Mouse (Mus musculus) CH12.LX (cell line): ENCODE data around the gene Eml1.

Experiments
- CTCF ChIP-seq, 2 experiments: IDR thresholded peaks in 1 of 2; conservative IDR thresholded peaks in 1 of 2; 2 replicates each; pipeline ENCODE4 v1.5.1; 2011 to 2012; ENCODE audit warnings: low read depth in 2 of 2, low read length in 2 of 2, improper control_type of control experiment in 1 of 2, inconsistent platforms in 1 of 2, mild to moderate bottlenecking in 1 of 2, moderate library complexity in 1 of 2
- ETS1 ChIP-seq: conservative IDR thresholded peaks from 2 replicates; pipeline ENCODE4 v1.6.1; 2012; ENCODE audit warnings: low read depth, mild to moderate bottlenecking, inconsistent platforms, low read length, improper control_type of control experiment, moderate library complexity
- KAT2A ChIP-seq: IDR thresholded peaks from 2 replicates; pipeline ENCODE4 v1.6.1; 2012; ENCODE audit warnings: low read length, improper control_type of control experiment, inconsistent platforms; ENCODE audit not compliant: insufficient replicate concordance
- MAFK ChIP-seq: IDR thresholded peaks from 2 replicates; pipeline ENCODE4 v1.6.1; 2011; ENCODE audit warnings: low read length, improper control_type of control experiment; ENCODE audit not compliant: insufficient replicate concordance
- MEF2A ChIP-seq: IDR thresholded peaks from 2 replicates; pipeline ENCODE4 v1.6.1; 2014; ENCODE audit warnings: low read depth, mild to moderate bottlenecking, inconsistent platforms, low read length, improper control_type of control experiment, borderline replicate concordance
- MXI1 ChIP-seq: IDR thresholded peaks from 2 replicates; pipeline ENCODE4 v1.6.1; 2011; ENCODE audit warnings: mild to moderate bottlenecking, low read depth, low read length, improper control_type of control experiment
- SIN3A ChIP-seq: IDR thresholded peaks from 2 replicates; pipeline ENCODE4 v1.6.1; 2012; ENCODE audit warnings: low read length, improper control_type of control experiment, inconsistent platforms

DNA sequence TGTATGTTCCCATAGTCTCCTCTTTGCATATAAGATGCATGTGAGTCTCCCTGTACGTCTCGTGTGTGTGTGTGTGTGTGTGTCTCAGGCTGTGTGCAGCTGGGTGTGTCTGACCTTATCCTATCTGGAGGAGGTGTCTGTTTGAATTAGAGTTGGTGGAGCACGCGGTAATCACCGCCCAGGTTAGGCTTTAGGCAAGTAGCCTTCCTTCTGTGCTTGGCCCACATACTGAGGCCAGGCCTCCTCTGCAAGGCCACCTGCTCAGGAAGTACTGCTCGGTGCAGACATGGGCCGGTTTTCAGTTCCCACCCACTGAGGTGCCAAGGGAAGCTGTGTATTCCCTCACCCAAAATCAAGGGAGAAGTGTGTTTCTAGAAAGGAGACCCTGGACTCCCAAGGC, 4.9 kb upstream of the Eml1 start:
- TF ChIP-seq SIN3A, result no peak
- no peak for TF ChIP-seq CTCF (conservative IDR thresholded peaks at IDR 0.05 in 1 of 2, IDR thresholded peaks at IDR 0.05 in 1 of 2; ENCODE audit: low read depth in 2 of 2, low read length in 2 of 2)
- no peak for TF ChIP-seq MXI1
- no peak for TF ChIP-seq KAT2A
- no peak for TF ChIP-seq MAFK
- no peak for TF ChIP-seq MEF2A
- TF ChIP-seq ETS1, result no peak
